Mouse (Mus musculus) spleen, postnatal 4 days (tissue): ENCODE data around the gene Adat1.
A peak's percentile ranks its signal among the peaks of the same experiment; 100 is the strongest.

Experiments
- DNase-seq, 2 experiments: peaks; one replicate each; pipeline ENCODE4 v3.0.0; 2022; ENCODE audit warnings: low spot score in 2 of 2

Adat1 gene

DNA sequence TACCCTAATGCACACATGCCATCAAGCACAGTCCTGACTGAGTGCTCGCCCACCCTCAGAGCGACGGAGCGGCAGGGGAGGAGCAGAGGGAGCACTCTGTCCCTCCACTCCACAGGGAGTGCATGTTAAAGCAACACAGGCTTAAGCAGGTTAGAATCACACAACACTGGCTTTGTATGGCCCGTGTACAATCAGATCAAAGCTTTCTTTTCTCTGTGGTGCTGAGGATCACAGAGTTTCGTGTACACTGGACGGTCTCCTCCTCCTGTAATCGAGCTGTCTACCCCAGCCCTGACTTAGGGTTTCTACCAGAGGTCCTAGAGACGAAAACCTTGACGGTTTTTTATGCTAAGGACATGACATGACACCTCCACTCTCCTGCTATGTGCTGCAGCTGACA, 23.6 kb downstream of the Adat1 start:
- DNase-seq = no peak

DNA sequence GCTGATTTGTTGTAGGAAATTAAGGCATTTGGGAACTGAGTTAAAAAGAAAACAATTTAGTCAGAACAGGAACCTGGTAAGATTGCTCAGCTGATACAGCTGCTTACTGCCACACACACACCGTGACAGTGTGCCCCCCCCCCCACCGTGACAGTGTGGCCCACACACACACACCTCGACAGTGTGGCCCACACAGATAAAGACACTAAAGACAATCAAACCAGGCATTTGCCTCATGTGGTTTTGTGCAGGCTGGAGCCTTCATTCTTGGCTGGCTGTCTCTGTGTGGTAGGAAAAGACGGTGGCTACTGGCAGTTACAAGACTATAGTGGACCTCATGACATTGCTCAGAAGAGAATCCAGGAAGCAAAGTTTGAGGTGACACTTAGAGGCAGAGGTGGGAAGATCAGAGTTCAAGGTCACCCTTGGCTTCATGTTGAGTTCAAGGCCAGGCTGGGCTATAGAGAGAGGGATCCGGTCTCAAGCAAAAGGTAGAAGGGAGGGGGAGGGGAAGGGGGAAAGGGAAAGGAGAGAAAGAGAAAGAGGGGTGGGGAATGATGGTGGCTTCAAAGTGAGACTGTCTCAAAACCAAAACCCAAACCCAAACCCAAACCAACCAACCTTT, 24.7 kb downstream of the Adat1 start:
- DNase-seq = no peak

DNA sequence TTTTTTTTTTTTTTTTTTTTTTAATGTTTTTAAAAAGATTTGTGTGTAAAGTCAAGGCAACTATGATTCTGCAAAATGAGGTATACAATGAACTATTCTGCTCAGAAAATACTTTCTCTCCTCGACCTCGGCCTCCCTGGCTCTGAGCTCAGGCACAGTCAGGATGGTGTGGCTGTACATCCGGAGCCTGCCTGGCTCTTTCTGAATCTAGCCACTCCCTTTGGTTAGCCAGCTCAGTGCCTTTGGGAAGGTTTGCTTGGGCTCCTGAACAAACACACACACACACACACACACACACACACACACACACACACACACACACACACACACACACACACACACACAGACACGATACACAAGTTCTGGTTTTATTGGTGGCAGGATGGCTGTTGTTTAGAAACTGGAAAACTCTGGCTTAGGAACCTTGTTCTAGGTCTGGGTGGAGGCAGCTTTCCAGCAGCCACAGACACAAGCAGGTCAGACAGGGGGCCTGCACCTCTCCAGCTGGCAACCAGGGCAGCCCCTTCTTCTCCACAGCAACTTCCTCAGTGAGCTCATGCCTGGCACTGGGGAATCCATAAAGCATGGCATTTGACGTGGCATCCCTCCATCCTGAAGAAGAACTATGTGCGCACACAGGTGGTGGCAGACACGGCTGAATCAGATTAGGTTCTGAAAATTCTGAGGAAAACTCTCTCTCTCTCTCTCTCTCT, 27.1 kb downstream of the Adat1 start:
- DNase-seq = no peak

- DNase-seq = no peak
These were observed 27.8 kb downstream of the Adat1 start for GRCm38 (mm10) chr8:111964351-111964750.

GRCm38 (mm10) chr8:111963546-111963945, 28.6 kb downstream of the Adat1 start:
- no peak for DNase-seq

DNA sequence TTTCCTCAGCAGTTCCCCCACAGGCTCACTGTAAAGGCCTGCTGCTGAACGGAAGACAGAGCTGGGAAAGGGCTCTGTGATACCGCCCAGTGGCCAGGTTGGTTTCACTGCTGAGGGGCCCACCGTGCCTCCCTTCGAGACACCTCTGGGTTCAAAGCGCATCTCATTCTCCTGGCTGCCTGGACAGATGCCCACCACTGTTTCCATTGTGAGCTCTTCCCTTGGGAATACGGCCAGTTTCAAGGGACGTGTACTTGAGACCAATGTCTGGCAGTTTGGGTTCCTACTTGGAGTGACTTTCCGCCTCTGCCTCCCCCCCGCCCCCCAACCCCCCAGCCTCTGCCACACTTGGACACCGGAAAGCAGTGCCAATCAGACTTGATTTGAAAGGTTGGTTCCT, 29.0 kb downstream of the Adat1 start:
- no peak for DNase-seq

DNA sequence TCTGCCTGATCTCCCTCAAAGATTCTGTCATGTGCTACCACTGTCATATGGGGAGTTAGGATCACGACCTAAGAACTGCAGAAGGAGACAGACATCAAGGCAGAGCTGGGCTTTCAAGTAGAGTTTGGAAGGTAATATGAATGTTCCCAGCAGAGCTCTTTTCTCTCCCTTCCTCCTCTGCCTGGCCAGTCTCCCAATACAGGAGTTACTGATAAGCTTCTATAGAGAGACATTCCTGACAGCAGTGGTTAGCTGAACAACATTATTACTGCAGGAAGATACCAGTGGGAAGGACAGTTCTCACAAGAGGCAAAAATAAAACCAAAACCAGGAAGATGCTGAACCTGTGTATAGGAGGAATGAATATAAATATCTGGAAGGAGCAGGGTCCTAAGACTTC, 29.5 kb downstream of the Adat1 start:
- no peak for DNase-seq

- DNase-seq = no peak
These were observed 30.8 kb downstream of the Adat1 start for GRCm38 (mm10) chr8:111961330-111961729.

DNA sequence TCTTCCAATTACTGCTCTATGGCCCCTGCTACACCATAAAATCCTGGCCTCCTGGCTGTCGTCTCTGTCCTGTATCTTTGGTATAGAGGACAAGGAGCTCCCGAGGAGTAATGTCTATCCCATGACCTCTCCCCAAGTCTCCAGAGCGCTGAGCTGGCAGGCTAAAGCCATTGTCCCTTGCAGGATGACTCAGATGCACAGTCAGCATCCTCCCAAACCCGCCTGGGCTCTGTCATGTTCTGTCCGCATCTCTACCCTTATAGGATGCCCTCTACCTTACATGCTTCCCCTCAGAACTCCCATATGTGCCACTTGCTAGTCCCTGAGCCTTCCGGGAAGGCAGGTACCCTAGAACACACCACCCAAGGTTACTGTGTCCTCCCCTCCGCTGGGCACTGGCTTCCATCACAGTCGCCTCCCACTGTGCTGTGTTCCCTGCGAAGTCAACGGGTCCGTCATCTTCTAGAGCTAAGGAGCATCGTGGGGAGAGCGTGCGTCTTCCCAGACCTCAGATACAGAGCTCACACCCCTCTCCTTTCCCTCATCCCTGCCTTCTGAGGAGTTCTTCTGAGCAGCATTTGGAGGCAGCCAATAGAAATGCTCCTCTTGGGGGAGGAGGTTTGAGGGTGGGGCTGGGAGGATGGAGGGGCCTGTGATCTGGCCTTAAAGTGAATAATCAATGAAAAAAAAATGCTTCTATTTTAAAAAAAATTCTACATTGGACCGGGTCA, 31.3 kb downstream of the Adat1 start:
- DNase-seq = no peak

DNA sequence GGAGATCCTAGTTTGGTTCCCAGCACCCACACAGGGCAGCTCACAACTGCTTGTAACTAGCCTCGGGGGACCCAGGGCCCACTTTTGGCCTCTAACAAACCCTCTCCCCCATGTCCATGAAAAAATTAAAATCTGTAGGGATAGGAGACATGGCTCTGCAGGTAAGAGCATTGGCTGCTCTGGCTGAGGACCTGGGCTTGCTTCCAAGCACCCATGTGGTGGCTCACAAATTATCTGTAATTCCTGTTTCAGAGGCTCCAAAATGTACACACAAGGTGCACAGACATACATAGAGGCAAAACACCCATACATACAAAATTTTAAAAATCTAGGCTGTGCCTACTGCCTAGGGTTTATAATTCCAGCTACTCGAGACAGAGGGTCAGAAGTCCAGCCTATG, 34.9 kb downstream of the Adat1 start:
- no peak for DNase-seq

DNA sequence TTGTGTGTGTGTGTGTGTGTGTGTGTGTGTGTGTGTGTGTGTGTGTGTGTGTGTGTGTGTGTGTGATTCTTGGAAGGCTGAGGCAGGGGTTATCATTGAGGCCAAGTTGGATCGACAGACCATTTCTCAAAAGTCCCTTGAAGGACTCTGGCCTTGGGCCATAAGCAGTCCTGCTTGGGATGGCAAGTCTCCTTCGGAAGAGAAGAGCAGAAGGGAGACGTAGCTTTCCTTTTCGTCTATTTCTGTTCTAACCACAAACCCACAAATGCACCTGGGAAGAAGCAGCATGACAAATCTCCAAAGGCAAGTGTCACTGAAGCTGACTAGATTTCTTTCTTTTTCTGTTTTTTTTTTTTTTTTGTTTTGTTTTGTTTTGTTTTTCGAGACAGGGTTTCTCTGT, 36.2 kb downstream of the Adat1 start:
- DNase-seq = no peak

- no peak for DNase-seq
These were observed 37.1 kb downstream of the Adat1 start for GRCm38 (mm10) chr8:111954844-111955594.

DNA sequence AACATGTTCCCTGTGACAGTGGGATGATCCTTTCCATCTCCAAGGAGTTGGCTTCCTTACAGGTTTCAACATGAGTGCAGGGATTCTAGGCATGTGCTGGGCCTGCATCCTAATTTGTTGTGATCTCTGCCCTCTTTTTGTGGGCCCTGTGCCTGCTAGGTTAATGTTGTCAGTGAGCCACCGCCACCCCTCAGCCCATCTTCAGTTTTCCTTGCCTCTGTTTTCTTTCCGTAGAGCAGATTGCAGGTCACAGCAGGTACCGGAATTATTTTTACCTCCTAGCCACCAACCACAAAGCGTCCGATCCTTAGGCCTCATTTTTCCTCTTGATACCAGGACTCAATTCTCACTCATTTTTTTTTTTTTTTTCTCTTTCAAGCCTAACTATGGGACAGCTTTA, 40.2 kb downstream of the Adat1 start:
- DNase-seq = no peak

- no peak for DNase-seq
These were observed 40.8 kb downstream of the Adat1 start for GRCm38 (mm10) chr8:111951317-111951716.

DNA sequence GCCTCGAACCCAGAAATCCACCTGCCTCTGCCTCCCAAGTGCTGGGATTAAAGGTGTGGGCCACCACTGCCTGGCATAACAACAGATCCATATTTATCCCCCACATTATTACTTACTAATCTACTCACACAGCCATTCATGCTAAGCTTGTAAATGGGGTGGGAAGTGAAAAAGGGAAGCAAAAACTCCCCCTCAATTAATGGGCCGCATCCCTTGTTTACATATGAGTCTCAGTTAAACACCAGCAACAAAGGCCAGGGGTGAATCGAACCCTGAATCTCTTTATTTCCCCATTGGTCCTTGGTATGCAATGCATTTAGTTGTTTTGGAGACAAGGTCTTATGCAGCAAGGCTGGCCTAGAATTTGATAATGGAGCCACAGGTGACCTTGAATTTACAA, 41.3 kb downstream of the Adat1 start:
- DNase-seq = no peak

DNA sequence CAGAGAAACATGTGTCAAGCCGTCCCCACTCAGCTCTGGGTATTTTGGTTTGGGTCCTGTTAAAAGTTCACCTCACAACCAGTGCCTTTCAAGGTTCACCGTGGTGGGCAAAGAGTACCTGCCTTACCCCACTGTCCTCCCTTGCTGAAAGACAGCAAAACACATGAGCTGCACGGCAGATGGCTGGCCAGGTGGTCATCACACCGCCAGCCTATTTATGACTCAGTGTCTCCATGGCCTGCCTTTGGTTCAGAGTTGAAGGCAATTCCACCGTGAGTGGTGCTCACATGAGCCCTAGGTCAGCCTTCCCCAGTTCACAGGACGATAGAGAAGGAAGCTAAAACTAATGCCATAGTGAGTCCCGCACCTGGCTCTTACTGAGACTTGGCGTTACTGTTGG, 44.1 kb downstream of the Adat1 start:
- DNase-seq = no peak

DNA sequence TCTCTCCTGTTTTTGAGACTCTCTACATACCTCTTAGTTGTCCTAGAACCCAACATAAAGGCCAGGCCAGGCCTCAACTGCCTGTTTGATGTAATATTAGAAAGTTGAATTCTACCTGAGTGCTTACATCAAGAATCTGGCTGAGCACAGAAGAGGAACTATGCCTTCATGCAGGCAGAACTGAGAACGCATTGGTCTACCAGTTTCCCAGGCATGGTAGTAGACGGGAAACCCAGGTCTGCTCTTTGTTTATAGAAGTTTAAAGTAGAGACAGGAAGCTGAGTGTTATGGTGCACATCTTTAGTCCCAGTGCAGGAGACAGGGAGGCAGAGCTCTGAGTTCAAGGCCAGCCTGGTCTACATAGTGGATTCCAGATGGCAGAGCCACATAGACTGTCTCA, 45.0 kb downstream of the Adat1 start:
- DNase-seq = no peak

DNA sequence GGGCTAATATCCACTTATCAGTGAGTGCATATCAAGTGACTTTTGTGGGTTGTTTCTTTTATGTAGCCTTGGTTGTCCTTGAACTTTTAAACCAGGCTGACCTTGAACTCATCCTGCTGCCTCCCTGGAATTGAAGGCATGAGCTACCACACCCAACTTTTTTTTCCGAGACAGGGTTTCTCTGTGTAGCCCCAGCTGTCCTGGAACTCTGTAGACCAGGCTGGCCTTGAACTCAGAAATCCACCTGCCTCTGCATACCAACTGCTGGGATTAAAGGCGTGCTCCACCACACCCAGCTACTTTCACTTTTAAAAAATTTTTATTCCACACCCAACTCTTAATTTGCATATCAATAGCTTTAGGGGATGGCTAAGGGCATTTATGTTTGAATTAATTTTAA, 48.6 kb downstream of the Adat1 start:
- no peak for DNase-seq

GRCm38 (mm10) chr8:111941101-111941454, 51.0 kb downstream of the Adat1 start:
- DNase-seq = peak; percentile 56 to 85

GRCm38 (mm10) chr8:111940171-111941100, 51.7 kb downstream of the Adat1 start, which contains the start of gene Gabarapl2:
Gabarapl2 (plus strand) TSS chr8:111940703.
- DNase-seq = peak; percentile 95 to 98

GRCm38 (mm10) chr8:111939516-111940142, 52.5 kb downstream of the Adat1 start:
- peak; percentile 61 to 76 for DNase-seq
